Mouse (Mus musculus) embryo, embryonic 10 days (tissue): ENCODE results near the gene Zfp433.
"Not testable (repeated sequence)": the region's sequence is repeated elsewhere in the genome, so short reads cannot be mapped to it uniquely, and the experiment has no call there.

Experiments
- DNase-seq: peaks from one replicate; pipeline ENCODE4 v3.0.0-alpha.2; 2015; ENCODE audit warnings: low spot score

Zfp433 gene

GRCm38 (mm10) chr10:81704531-81705301 is at the start of gene Zfp433:
Zfp433 (plus strand) TSS chr10:81704825.
- DNase-seq: not testable (repeated sequence)

- no peak for DNase-seq
These were observed 49.4 kb upstream of the Zfp433 start for GRCm38 (mm10) chr10:81655178-81655577.

GRCm38 (mm10) chr10:81656174-81656573 is 48.5 kb upstream of the Zfp433 start:
- no peak for DNase-seq

- not testable (repeated sequence) for DNase-seq
These were observed 17.5 kb upstream of the Zfp433 start for GRCm38 (mm10) chr10:81687114-81687513.

DNA sequence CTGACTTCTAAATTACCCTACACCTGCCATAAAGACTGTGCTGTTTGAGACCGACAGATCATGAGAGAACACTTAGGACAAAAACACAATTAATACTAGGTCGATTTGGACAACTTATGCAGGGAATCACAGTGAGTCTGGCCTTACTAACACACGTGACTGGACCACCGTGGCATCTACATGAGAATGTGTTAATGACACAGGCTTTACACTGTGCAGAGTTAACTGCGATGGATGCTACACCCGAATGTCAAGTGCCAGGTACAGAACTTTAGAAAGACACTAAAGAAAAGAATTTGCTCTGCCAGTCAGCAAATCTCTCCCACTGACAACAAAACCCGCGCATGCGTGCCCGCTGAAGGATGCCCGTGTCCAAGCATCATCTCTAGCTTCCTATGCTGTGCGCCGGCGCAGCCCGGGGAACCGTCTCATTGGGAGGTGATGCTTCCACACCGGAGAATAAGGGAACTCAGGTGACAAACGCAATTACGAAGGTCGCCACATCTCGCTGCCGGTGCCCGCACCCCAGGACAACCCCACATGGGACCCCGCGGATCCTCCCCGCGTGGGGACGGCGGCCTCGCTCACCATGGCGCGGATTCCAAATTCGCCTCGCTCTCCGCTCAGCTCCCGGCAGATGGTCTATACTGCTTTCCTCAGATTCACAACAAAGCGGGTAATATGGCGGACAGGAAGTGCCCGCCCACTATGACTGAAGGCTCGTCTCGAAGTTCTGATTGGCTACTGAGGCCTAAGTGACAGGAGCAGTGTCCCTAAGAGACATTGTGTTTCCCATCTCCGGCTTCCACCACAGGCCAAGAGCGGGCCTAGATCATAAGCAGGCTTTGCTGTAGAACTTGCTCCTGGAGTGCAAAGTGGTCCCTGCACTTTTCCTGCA is 66.1 kb downstream of the Zfp433 start, which contains the start of gene Gm3055:
Gene Gm3055, minus strand, starts transcription at position 656 of the 898 bp plus-strand sequence.
- DNase-seq: not testable (repeated sequence)

- DNase-seq: not testable (repeated sequence)
These were observed 66.8 kb downstream of the Zfp433 start for GRCm38 (mm10) chr10:81771404-81771777.
